Mouse (Mus musculus) ovary, postnatal 36 days (tissue): ENCODE data around the gene Olfr1233.

Experiments
- DNase-seq: peaks from one replicate; pipeline ENCODE4 v3.0.0; 2022; ENCODE audit warnings: low spot score, mixed read lengths

Olfr1233 gene

DNA sequence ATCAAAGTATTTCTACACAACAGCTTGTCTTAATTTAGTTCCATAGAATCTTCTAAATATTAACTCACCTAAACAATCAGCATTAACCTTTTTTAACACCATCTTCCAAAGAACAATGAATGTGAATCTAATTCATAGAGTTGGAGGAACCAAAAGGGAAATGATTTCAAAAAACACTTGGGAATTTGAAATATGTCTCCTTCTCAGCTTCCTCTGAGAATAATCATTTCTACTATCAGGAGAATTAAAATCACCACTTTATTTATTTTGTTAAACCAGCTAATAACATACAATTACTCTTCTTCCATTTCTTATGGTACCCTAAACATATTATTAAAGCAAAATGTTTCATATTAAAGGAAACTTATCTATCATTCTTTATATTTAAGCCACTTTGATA, at the start of gene Olfr1233:
Olfr1233 (minus strand) TSS at position 101 of the 400 bp plus-strand sequence.
- DNase-seq, result no peak

DNA sequence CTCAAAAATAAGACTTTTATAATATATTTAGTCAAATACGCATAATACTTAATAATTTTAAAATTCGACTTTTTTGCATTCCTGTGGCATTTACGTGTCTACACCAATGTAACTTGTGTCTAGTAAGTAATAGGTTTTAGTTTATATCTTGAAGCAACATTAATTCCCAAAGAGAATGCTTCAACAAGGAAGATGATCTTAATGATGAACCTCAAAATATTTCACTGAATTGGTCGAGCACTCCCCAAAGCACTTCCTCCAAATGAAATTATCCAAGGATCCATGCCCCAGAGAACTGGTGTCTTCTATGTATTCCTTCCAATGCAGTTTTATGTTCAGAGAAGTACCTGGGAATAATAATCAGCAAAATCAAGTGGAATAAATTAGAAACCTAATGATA, 22.6 kb upstream of the Olfr1233 start, which contains the start of gene Olfr1234:
Olfr1234 (minus strand) TSS at position 101 of the 400 bp plus-strand sequence.
- no peak for DNase-seq

DNA sequence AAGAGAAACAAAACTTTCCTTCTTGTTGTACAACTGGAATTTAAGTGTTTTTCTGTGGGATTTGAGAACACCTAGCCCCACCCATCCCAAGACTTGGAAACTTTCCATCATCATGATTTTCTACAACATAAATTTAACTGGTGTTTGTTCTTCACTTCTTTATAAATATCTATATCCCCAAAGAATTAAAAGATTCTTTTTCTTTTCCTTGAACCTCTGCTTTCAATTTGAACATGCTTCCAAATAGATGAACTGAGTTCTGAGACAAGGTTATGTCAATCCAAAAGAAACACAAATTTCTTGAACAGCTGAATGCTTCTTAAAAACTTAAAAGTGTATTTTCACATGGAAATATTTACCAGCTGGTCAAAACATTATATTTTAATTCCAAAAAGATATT, 12.6 kb downstream of the Olfr1233 start, which contains the start of gene Olfr1232:
Olfr1232 (minus strand) TSS at position 101 of the 400 bp plus-strand sequence.
- no peak for DNase-seq

DNA sequence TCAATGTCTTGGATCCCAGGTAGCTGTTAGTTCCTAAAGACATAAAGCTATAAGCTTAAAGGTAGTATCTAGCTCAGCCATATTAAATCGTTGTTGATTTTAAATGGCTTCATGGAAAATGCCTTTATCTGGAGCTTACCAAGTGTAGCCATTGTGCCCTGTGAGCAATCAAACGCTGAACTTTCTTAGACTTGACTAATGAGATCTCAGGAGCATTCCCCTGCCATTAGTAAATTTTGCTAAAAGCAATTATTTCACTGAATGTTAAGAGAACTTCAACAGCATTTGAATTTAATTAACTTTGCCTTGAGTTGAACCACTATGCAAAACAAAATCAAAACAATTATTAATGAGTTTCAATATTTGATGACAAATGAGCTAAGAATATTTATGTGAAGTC, 35.2 kb downstream of the Olfr1233 start, which contains the start of gene Olfr1231:
Olfr1231 (minus strand) TSS at position 101 of the 400 bp plus-strand sequence.
- no peak for DNase-seq

DNA sequence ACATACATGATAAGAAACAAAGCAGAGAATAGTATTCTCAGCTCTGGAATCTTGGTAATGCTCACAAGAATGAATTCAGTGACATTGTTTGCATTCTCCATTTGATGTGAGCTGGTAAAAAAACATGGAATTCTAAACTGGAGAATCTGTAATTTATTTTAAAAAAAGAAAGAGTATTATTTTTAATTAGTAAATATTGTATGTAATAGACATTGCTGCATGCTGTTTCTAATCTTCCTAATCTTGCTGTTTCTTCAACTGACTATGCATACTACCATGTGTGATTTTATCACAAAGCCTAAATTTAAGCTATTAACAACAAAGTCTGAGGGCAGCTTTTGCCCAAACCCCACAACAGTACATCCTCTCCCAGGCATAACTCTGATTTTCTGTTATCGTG, 45.0 kb downstream of the Olfr1233 start, which contains the start of gene Olfr1230:
Olfr1230 (minus strand) TSS at position 101 of the 400 bp plus-strand sequence.
- DNase-seq, result no peak

DNA sequence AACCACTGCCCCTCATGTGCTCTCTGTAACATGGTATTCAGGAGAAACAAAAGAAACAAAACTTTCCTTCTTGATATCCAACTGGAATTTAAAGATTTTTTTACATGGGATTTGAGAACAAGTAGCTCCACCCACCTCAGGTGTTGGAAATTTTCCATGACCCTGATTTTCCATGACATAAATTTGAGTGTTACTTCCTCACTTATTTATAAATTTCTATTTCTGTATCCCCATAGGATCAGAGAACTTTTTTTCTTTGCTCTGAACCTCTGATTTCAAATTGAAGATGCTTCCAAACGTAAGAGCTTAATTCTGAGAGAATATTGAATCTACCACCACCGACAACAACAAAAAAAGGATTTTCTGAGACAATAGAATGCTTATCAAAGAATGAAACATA, 54.3 kb downstream of the Olfr1233 start, which contains the start of gene Olfr1229:
Olfr1229 (minus strand) TSS at position 101 of the 400 bp plus-strand sequence.
- no peak for DNase-seq
